Mouse (Mus musculus) left cerebral cortex, postnatal 10 days (tissue): ENCODE results near the gene Slc10a1. TPM values are rescaled to one million over a fixed set of nuclear protein-coding genes. Genes with fewer than 3 reads are reported as not detected.
"Not testable (repeated sequence)": the region's sequence is repeated elsewhere in the genome, so short reads cannot be mapped to it uniquely, and the experiment has no call there.

Experiments
- DNase-seq, 2 experiments: peaks; one replicate each; pipeline ENCODE4 v3.0.0; 2021 to 2022; ENCODE audit warnings: low spot score in 2 of 2, mixed read lengths in 1 of 2; ENCODE audit errors: extremely low spot score in 1 of 2
- intact Hi-C: fragments of 180-260 bp; cut with DNase I; formaldehyde crosslinking; loops from one replicate; pipeline ENCODE4 v1.15.1; 2025
- total RNA-seq, 2 experiments: library from RNA; stranded (reverse); gene quantifications; 2 replicates each; pipeline ENCODE4 v1.2.3; 2021

The Slc10a1 gene
- total RNA-seq, 2 experiments from 2014 or later = not detected

- no peak for DNase-seq
- intact Hi-C loops = no loop called here
These were observed 3.3 kb upstream of the Slc10a1 start for GRCm38 (mm10) chr12:80971756-80972155.

DNA sequence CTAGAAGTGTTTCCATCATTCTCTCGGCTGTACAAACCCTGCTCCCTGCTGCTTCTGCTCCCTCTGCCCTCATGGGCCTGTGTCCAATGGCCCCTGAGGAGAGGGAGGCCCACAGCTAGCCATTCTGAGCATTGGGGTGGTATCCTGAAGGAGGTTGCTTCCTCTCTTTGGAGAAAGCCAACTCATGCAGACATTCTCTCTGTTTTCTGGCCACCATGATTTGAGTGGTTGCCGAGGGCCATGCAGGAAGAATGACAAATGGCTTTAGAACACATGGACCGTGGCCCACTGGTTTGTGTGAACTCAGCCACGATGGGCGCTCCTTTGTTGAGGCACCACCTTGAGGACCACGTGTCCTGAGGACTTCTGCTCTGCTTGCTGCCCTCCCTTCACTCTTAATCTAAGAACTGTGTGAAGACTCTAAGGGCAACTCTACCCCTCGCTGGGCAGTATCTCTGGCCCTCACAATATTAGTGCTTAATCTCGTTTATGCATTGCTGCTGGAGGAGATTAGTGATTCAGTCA lies 1.7 kb upstream of the Slc10a1 start:
- intact Hi-C loops = no loop called here
- DNase-seq = no peak

- intact Hi-C loops = no loop called here
- DNase-seq = no peak
These were observed 587 bp downstream of the Slc10a1 start for GRCm38 (mm10) chr12:80967918-80968317.

DNA sequence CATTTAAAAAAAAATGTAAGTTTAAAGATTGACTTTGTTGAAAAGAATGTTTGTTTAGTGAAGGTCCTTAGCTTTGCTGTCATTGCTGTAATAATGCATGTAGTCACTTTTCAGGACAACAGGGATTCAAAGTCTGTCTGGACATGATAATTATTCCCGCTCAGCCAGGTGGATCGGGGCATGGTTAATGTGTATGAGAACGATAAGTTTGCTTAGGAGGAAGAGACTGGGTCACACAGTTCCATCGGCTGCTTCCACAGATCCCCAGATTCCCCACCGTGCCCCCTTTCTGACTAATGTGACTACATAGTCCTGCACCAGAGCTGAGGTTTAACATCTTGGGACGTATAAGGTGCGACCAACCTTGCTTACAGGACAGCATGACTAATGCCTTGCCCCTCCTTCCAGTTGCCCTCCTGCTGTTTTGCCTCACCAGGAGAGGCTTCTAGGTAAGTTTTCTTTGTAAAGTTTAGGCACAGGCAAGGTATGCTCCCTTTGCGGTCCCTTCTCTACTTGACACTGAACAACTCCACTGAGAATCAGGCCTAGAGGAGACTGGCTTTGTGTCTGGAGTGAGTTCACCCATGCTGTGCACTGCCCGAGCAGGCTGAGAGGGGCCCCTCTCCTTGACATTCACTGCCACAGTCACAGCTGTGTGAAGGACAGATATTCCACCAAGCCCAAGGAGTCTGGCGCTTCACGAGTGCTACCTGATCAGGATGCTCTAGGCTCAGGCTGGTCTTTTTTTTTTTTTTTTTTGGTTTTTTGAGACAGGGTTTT lies 2.3 kb downstream of the Slc10a1 start:
- no peak for DNase-seq
- intact Hi-C loops = no loop called here

DNA sequence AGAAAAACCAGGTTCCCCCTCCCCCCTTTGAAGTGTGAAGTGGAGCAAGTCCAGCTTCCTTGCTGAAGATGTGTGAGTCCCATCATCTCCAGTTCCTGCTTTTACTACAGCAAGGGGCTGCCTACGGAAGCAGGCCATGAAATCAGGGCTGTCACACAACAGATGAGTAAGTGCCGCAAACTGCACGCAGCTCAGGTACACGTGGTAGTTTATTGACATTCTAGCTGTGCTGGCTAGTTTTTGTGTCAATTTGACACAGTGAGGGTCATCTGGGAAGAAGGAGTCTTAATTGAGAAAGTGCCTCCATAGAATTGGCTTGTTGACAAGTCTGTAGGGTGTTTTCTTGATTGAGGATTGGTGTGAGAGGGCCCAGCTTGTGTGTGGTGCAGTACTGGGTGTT lies 5.9 kb downstream of the Slc10a1 start:
- DNase-seq = no peak

DNA sequence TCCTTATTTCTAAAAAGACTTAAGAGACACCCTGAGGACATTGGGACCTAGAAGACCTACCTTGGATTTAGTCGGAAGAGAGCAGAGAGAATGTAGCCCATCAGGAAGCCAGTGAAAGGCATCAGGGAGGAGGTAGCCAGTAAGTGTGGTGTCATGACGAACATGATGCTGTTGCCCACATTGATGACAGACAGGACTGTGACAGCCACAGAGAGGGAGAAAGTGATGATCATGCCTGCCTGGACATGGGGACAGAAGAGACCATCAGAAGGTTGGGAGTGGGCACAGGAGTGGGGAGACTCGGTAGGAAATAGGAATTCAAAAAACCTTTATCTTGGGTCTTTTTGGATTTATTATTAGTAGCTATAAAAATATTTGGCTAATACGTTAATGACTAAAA lies 10.5 kb downstream of the Slc10a1 start:
- intact Hi-C loops = no loop called here

More for the DNA sequence above, 5.9 kb downstream of the Slc10a1 start:
- intact Hi-C loops = no loop called here

DNA sequence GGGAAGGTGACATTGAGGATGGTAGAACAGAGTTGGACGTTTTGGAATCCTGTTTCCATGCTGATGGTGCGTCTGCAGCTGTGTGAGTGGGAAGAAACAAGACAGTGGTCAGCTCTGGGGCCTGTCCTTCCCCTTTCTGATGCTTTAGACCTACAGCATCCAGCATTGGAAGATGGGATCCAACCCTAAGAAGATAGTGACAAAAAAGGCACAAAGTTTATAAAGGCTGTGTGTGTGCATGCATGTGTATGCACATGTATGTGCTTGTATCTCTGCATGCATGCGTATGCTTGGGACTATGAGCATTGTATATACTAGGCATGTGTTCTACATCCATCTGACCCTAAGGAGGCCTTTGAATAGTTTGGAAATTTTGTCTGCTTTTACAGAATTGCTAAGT lies 12.5 kb downstream of the Slc10a1 start:
- intact Hi-C loops = no loop called here

More for the DNA sequence above, 10.5 kb downstream of the Slc10a1 start:
- DNase-seq = no peak

GRCm38 (mm10) chr12:80952526-80952925 lies 16.0 kb downstream of the Slc10a1 start:
- intact Hi-C loops = no loop called here
- DNase-seq = no peak

More for the DNA sequence above, 12.5 kb downstream of the Slc10a1 start:
- no peak for DNase-seq

- intact Hi-C loops = no loop called here
- DNase-seq = no peak
These were observed 16.8 kb downstream of the Slc10a1 start for GRCm38 (mm10) chr12:80951640-80952219.

DNA sequence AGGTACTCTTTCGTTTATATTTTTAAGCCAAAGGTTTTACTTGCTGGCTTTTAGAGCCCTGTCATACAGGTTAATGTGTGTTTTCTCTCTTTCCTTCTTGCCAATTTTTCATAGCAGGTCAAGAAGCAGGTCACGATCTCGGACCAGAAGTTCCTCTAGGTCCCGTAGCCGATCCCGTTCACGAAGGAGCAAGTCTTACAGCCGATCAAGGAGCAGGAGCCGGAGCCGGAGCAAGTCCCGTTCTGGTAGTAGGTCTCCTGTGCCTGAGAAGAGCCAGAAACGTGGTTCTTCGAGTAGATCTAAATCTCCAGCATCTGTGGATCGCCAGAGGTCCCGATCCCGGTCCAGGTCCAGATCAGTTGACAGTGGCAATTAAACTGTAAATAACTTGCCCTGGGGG lies 18.9 kb downstream of the Slc10a1 start:
- intact Hi-C loops = not testable (repeated sequence)

DNA sequence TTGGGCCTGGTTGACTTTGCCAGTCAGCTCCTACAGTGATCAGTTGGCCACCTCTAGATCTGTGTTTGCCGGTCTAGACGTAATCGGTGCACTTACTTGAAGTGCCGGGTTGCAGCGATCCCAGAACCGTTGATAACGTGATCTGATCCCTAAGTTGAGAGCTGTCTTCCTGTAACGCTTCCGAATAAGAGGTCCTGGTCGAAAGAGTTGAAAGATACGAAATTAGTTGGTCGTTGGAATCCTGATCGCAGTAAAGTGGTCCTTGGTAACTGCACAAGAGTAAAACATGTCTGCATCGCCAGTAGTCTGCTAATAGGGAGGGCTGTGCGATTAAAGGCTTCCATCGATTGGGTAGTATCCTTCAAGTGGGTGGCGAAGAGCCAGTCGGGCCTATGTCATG lies 20.3 kb downstream of the Slc10a1 start:
- no peak for DNase-seq
- intact Hi-C loops = no loop called here

More for the DNA sequence above, 18.9 kb downstream of the Slc10a1 start:
- DNase-seq = not testable (repeated sequence)

- DNase-seq = peak; percentile 92 to 98
- intact Hi-C loops = no loop called here
These were observed 22.5 kb downstream of the Slc10a1 start for GRCm38 (mm10) chr12:80945996-80946355.

DNA sequence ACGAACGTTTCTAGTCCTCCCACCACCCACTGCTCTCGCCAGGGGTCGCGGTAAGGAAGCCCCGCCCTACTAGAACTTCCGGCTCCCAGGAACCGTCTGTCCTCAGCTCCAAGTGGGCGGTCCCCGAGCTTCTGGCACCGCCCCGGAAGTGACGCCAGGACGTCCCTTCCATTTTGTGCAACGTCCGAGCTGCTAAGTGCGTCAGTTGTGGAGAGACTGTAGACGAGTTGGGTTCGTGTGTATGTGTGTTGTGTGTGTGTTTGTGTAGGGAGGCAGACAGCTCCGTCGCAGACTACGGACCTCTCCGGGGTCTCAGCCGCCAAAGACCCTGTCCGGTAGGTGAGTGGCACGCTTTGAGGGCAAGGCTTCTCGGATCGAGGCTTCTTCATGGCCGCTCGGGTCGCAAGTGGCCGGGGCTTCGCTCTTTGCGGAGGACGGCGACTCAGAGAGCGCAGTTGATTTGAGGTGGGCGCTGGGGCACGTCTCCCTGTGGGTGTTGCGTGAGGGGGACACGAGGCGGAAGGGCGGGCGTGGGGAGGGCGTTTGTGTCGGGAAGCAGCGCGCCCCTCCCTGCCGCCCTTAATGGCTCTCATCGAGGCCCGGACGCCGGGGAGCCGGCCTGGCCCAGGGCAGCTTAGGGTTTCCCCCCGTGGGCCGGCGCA lies 23.0 kb downstream of the Slc10a1 start, which contains the start of gene Srsf5:
Gene Srsf5, plus strand, starts transcription at position 171 of the 662 bp plus-strand sequence.
- intact Hi-C loops = no loop called here
- DNase-seq = peak; percentile 98

DNA sequence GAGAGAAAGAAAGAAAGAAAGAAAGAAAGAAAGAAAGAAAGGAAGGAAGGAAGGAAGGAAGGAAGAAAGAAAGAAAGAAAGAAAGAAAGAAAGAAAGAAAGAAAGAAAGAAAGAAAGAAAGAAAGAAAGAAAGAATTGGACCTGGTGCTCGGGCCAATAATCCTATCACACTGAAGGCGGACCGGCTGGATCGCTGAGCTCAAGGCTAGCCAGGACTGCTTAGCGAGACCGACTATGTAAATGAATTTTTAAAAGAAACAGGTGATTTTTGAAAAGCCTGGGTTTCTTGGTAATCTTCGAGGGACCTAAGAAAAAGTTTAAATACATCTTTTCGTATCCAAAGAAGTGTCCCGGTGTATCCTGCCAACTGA lies 23.6 kb downstream of the Slc10a1 start:
- intact Hi-C loops = not testable (repeated sequence)

DNA sequence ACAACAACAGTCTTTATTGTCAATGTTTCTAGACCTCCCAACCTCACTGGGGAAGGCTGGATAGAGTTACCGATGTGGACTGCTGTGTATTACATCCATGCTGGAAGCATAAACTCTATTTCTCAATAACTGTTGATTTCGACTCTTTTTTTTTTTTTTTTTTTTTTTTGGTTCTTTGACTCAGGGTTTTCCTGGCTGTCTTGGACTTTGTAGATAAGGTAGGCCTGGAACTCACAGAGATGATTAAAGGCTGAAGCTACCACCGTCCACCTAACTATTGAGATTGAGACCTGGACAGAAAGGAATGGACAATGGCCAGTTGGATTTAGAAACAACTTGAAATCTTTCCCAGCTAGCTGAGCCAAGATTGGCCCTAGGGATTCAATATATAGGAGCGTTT lies 24.3 kb downstream of the Slc10a1 start:
- no peak for DNase-seq
- intact Hi-C loops = no loop called here

More for the DNA sequence above, 23.6 kb downstream of the Slc10a1 start:
- not testable (repeated sequence) for DNase-seq

DNA sequence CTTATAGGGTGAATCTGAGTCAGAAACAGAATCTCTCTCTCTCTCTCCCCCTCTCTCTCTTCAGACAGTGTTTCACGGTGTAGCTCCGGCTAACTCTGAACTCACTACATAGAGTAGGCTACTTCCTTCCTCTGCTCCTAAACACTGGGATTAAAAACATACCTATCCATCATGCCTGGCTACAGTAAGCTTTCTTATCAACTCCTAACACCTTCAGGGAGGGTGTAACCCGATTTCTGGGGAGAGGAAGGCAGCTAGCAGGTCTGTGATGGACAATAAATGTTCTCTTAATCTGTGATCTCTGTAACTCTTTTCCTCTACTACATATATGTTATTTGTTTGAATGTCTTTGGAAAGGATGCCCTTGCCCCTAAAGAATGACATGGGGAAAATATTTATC lies 25.1 kb downstream of the Slc10a1 start:
- intact Hi-C loops = no loop called here
- no peak for DNase-seq

GRCm38 (mm10) chr12:80941886-80942285 lies 26.6 kb downstream of the Slc10a1 start:
- intact Hi-C loops = no loop called here
- no peak for DNase-seq

- no peak for DNase-seq
These were observed 29.3 kb downstream of the Slc10a1 start for GRCm38 (mm10) chr12:80939165-80939564.

DNA sequence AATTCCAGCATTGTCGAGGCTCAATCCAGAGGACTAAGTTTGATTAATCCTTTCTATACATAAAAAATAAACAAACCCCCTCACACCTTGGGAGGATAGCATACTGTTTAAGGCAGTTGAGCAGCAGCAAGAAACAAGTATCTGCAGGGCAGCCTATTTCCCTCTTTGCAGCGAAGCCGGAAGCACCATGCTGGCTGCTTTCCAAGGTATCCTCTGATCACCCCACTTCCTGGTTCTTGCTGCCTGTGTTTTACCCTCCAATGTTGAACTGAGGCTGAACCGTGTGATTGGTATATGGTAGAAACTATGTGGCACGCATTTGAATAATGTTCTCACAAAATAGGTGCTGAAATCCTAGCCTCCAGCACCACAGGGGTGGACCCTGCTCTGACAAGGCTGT lies 29.9 kb downstream of the Slc10a1 start:
- peak; percentile 34 to 81 for DNase-seq
- intact Hi-C loops = no loop called here

More at GRCm38 (mm10) chr12:80939165-80939564, 29.3 kb downstream of the Slc10a1 start:
- intact Hi-C loops = no loop called here
